Mouse (Mus musculus): ENCODE results near the gene F2r. TPM values are rescaled to one million over a fixed set of nuclear protein-coding genes. Genes with fewer than 3 reads are reported as not detected.

The F2r gene
- total RNA-seq, 2 experiments from 2014 or later: 8.8 to 10.3 TPM

DNA sequence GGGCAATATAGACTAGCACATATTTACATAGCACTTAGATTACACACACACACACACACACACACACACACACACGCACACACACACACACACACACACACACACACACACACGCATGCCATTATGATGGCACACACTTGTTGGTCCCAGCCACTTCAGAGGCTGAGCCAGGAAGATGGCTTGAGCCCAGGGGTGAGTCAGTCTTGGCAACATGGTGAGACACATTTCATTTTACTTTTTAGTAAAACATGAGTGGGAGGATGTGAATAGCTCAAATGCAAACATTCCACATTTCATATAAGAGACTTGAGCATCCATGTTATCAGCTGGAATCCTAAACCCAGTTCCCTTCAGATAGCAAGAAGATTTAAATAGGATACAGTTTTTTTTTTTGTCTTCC, 15.1 kb upstream of the F2r start:
- no peak for DNase-seq (ENCODE audit: low spot score in 2 of 2)

DNA sequence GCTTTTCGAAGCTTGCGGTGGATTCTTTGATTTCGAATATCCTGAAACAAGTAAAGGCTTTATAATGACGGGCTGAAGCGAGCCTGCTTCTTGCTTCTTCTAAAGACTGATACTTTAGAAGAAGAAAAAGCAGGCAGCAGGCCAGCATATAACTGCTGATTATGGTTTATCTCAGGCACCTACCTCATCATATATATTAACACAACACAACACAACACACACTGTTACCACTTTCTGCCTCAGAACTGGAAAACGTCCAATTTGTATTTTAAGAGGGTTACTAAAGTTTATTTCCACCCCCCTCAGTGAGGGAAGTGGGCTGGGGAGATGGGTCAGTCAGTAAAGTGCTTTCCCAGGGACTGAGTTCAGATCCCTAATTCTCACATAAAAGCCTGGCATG, 13.9 kb upstream of the F2r start:
- no peak for DNase-seq (ENCODE audit: low spot score in 2 of 2)

DNA sequence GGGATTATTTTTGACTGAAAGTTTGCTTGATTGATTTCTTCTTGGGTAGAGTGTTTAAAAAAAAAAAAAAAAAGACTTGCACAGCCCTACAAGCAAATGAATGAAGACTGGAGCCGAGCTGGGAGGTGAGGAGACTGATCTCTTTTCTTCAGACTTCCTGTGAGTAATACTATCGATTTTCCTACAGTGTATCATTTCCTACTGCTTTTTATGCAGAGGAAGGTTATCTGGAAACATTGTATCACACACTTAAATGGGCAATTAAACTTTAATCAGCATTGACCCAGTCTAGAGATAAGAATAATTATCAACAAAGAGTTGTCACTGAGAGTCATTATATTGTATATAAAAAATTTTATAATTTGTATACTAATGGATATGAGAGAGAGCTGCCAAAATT, 12.5 kb upstream of the F2r start:
- DNase-seq (ENCODE audit: low spot score in 2 of 2): no peak

DNA sequence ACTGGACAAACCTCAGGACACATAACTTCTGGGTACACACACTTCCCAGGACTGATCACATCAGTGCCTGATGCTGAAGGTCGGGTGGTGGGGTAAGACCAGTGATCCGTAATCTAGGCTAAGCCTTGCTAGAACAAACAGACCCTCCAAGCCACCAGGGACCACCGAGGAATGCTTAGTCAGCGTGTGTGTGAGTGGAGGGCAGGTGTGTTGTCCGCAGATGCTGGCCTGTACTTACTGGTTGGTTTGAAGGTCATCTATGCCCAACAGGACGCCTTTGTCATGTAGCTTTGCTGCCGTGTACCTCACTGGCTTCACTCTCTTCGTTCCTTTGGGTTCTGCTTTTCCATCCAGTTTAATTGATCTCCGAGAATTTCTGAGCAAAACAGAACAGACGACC, 11.5 kb upstream of the F2r start:
- no peak for DNase-seq (ENCODE audit: low spot score in 2 of 2)

DNA sequence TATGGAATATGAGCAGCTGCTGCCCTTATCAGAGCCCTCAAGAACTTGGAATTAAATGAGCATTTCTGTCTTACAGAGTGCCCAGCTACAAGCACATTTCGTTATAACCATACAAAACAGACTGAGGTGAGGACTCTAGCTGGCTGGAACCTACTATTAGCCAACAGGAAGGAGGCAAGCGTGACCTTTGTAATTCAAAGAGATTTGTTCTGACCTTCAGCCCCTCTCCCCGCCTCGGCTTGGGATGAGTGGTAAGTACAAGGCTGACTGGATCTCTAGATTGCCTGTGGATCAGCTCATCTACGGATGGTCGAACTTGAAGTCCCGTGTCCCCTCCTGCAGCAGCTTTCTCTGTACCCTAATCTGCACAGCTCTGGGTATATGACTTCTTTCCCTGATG, 8.4 kb upstream of the F2r start:
- DNase-seq (ENCODE audit: low spot score in 2 of 2): no peak

DNA sequence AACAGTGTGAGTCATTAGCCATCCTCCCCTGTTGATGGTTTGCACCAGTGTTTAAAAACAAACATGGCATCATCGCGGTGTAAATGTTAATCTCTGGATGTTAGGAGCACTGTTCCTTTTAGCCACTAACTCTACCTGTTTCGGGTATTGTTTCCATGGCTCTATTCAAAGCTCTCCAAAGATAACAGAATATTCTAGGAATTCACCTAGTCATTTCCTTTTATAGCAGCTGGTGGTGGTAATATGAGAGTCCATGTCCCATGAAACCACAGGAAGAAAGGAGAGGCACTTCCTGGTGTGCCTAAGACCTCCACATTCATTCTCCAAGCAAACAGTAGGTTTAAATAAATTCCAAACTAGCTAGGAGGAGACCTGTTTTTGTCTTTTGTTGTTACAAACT, 4.8 kb upstream of the F2r start:
- DNase-seq (ENCODE audit: low spot score in 2 of 2): no peak

DNA sequence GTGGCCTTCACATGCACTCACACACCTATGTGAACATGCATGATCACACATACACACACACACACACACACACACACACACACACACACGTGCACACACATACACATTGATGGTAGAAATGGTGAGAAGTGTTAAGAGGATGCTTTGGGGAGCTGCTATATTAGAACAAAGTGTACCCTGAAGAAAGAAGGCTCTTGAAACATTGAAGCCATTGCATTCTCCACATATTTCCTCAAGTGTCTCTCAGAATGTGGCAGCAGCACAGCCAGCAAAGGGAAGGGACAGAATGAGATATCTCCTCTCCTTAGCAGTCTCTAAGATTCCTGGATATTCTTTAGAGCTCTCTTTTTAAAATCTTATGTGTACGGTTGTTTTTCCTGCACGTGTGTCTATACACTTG, 3.3 kb upstream of the F2r start:
- DNase-seq (ENCODE audit: low spot score in 2 of 2): no peak

DNA sequence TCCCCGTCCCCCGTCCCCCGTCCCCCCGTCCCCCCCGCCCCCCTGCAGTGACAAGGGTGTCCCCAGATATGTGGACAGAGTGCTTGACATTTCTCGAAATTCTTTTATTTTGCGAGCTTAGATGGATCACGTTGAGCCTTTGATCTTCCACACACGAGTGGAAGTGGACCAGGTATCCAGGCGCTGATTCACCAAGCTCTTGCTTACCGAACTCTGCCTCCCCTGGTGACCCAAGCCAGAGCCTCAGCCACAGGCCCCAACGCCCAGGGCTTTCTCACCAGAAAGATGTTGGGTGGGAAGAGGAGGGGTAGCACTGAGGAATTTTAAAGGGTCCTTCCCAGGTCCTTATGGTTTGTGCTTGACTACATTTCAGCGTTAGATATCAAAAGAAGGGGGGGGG, 572 bp upstream of the F2r start:
- DNase-seq (ENCODE audit: low spot score in 2 of 2): no peak

DNA sequence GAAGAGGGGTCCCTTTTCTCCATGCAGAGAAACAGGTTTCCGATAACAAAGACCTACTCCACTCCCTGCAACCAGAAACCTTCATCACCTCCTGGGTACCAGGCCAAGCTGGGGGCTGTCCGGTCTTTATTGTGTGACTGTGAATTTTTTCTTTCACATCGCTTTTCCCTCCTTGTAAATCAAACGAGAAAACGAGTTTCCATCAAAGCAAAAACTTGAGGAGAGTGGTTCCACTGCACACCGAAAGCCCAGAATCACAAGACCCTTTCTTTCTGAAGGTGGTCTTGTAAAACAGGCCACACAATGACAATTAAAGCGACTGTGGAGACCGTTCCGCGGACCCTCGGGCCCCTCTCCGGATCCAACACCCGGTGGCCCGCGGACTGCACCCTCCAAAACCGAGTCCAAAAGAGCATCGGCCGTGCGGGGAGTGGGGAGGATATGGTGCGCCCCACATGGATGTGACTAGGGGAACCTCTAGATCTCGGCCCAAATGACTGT, 566 bp downstream of the F2r start:
- no peak for DNase-seq (ENCODE audit: low spot score in 2 of 2)

DNA sequence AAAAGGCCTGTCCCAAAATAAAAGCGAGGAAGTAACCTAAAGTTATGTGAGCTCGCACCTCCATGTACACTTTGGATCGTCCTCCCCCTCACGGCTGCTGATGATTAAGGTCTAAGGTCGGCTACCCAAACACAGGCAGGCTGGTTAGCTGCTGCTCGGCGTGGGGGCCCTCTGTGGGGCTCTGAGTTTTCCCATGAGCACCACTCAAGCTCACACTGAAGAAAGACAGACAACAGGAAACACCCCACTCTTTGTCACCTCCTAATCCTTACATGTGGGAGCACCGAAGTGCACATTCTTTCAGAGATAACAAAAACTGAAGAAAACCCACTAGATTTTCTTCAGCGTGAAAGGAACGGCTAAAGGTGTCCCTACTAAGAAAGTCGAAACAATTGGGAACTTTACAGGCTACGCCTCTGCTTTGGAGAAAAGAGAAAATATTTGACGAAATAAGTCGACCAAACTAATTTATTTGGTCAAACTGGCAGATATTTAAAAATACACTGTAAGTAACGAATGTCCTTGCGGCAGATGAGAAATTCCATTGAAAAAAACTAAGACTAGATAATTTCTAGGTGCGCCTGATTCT, 1.1 kb downstream of the F2r start:
- no peak for DNase-seq (ENCODE audit: low spot score in 2 of 2)

DNA sequence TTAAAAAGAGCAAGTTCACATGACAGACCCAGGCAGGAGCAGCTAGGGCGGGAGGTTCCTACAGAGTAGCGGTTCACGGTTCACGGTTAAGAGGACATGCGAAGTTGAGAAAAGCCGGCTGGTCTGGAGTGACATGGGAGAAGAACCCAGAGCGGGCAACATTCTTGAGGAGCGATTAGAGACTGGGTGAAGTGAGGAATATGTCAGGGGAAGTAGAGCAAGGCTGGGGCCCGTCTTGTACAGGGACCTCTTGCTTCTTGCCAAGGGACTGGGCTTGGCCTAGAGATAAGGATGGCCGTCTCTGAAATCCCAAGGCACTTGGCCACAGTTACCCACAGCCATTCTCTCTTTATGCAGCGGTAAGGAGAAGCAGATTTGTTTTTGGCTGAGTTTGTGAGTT, 1.8 kb downstream of the F2r start:
- DNase-seq (ENCODE audit: low spot score in 2 of 2): no peak

DNA sequence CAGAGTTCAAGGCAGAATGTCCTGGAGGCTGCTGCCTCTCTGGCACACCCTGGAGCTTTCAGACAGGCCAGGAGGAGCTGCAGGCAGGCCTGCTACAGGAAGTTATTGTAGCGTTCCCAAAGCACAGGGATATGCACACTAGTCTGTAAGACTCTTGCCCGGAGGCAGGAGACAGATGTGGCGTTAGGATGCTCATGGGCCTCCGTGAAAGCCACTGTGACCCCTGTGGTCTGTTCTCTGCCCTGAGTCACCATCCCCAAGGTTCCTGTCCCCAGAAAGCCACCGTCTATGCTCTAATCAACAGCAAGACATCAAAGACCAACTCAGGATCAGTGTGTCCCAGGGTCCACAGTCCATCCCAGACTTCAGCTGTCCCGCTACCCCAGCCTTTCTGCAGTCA, 3.5 kb downstream of the F2r start:
- DNase-seq (ENCODE audit: low spot score in 2 of 2): no peak

DNA sequence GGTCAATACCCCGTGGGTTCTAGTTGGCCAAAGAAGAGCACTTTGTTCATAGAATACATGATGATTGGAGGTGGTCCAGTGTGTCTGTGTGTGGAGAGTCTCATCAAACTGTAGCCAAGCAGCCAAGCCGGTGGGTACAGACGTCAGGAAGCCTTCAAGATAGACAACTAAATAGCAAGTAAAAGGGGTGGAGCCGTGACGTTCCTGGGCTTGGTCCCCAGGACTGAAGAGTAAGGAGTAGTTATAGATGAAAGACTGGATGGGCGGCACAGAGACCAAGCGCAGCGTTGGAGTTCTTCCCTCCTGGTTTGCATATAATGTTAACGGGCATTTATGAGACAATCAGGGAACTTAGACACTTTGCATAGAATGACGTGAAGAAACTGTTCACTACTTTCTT, 6.0 kb downstream of the F2r start:
- no peak for DNase-seq (ENCODE audit: low spot score in 2 of 2)

DNA sequence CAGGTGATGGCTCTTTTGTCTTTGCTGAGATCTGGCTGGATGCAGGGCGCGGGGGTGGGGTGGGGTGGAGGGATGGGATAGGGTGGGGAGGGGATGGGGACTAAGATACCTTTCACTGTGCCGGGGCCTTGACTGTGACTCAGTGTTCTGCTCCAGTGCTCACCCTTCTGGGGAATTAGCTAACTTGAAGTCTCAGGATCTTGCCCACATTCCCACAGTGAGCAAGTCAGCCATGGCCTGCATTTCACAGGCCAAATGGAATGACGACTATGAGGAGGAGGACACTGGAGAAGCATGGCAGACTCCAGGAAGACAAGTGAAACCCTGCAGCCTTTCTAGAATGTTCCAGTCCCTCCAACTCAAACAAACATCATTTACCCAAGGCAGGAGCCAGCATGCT, 6.5 kb downstream of the F2r start:
- DNase-seq (ENCODE audit: low spot score in 2 of 2): no peak

DNA sequence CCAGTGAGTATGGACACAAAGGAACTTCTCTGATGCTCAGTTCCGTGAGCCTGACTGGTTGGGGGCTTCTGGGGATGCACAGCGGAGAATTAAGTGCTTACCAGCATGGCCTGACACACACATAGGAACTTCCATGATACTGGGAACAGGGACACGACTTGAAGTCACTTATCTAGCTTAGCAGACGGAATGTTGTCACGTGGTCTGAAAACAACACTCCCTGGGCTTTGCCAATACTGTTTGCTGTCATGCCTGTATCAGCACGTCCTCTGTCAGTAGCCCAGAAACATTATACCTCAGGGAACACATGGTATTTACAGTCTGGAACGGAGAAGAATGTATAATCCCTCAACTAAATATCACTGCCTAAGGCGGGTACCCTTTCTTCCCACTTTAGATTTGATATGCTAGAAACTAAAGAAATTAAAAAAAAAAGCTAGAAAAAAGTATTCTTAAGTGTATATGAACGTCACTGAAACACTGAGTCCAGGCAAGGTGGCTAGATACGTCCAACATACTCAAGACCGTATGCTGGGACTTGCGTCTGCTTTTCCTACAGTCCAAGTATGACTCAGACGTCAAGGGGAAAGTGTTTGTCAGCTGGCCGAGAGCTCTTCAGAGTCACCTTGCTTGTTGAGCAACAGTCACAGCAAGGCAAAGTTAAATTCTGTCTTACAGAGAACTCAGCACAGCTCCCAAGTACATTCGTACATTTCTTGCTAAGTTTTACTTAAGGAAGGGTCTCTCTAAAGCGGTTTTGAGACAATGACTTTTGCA, 7.3 kb downstream of the F2r start:
- DNase-seq (ENCODE audit: low spot score in 2 of 2): no peak

DNA sequence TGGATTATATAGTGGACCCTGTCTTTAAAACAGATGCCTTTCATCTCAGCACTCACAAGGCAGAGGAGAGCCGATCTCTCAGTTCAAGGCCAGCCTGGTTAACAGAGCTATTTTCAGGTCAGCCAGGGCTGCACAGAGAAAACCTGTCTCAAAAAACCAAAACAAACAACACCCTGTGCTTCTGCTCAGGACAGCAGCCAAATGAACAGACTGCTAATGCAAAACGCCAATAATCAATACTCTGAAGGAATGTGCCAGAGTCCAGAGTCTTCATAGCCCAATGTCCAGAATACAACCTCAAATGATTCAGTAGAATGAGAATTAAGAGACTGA, 9.2 kb downstream of the F2r start:
- no peak for DNase-seq (ENCODE audit: low spot score in 2 of 2)

DNA sequence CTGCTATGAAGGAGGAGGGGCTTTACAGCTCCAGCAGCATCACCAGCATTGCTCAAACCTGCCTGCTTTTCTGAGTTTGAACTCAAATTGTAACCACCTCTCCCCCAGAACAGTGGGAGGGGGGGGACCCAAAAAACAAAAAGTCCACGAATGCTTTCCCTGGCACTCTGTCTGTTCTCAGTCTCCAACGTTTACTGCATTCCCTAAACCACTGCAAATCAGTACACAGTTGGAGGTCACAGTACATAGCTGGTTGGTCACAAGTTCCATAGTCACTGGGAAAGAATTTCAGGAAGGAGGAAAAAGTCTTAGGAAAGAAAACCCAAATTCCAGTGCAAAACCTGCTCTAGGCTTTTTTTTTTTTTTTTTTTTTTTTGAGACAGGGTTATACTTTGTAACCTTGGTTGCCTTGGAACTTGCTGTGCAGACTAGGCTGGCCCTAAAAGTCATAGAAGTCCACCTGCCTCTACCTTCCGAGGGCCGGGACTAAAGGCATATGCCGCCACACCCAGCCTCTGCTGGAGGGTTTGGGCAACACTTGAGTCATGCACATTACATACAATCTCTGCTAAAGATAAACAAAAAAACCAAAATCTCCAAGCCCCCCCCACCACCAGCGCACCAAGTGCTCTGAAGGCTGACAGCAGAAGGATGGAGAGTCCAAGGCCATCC, 9.7 kb downstream of the F2r start:
- no peak for DNase-seq (ENCODE audit: low spot score in 2 of 2)

DNA sequence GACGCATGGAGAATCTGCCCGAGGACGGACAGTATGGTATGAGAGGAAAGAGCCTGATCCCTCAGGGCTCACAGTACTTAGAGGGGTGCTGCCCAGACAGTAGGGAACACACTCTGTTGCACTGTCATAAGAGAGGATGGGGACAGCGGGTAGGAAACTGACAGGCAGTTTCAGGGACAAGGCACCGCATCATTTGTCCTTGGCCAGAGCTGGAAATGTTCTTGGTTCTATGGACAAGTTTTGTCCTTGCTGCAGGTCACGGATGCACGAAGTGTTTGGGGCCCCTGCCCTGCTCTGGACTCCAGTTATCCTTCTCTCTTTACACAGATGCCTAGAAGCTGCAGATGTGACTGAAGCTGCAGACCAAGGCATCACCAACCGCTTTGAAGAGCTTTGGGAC, 11.3 kb downstream of the F2r start:
- DNase-seq (ENCODE audit: low spot score in 2 of 2): no peak

DNA sequence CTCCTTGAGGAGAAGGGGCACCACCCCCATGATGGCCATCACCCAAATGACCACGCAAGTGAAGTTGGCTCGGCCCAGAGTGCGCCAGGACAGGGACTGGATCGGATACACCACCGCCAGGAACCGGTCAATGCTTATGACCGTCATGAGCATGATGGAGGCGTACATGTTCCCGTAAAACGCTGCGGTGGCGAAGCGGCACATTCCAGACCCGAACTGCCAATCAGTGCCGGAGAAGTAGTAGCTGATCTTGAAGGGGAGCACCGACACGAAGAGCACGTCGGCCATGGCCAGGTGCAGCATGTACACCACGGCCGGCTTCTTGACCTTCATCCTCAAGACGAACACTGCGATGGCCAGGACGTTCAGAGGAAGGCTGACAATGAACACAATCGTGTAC, 14.0 kb downstream of the F2r start:
- no peak for DNase-seq (ENCODE audit: low spot score in 2 of 2)

DNA sequence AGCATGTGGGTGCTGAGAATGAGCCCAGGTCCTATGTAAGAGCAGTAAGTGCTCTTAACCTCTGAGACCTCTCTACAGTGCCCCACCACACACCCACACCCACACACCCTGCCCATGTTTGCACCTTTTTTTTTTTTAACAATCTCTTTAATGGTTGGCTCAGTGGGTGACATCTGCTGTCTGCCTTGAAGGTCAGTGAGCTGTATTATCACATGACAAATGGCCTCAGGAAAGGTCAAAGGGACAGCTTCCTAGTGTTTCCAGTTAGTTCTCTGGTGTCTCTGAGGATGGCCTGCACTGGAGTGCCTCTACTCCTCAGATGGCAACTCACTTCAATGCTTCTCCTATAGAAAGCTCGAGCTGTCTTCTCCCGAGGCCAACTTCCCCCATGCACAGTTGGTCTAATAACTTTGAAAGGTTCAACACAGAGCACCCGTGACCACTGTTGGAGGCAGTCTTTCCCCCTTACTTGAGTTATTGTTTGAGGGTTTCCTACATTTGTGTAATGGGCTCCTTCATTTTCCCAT, 18.4 kb downstream of the F2r start:
- no peak for DNase-seq (ENCODE audit: low spot score in 2 of 2)

DNA sequence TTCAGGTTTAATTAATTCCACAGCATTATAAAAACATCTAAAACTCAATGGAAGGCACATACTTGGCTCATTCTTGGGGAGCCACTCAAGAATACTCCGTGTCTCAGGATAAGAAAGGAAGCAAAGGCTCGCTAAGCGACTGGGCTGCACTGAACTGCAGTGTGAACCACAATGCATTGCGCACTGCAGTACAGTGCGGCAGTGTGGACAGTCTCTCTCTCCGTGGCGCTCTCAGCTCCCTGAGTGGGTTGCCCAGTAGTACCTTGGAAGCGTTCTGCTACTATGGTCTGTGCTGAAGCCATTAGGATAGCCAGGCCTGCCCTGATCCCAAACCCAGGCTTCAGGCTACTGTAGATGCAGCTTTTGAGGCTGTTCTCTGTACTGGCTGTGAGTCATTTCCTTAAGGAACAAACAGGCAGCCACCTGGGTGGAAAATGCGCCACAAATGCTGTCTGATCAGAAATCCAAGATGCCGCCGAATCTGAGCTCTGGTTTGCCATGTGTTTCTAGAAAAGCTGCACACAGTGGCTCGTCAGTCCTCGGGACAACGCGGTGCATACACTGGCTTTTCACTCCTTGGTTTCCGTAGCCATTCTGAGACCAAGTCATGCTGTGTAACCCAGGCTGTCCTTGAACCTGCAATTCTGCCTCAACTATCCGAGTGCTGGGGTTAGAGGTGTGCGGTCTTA, 19.9 kb downstream of the F2r start:
- DNase-seq (ENCODE audit: low spot score in 2 of 2): no peak

DNA sequence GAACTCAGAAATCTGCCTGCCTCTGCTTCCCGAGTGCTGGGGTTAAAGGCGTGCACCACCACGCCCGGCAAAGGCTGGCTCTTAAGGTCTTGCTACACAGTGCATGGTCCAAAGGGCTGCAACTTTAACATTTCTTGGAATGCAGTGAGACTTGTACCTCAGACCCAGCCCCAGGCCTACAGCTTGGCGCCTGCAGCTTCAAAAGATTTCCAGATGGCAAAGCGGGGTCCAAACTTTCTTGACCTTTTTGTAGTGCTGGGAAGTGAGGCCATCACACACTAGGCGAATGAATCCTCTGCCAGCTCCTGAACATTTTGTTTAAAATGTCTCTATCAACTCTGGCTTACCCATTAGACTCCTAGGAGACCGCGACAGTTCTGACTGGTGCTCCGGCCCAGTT, 20.7 kb downstream of the F2r start:
- no peak for DNase-seq (ENCODE audit: low spot score in 2 of 2)

All from layer of hippocampus, postnatal 14 days (tissue).